Mouse (Mus musculus) T-helper 17 cell (primary cell): Measurements from ENCODE around the gene Fmc1.
"Not testable (repeated sequence)": the region's sequence is repeated elsewhere in the genome, so short reads cannot be mapped to it uniquely, and the experiment has no call there.

Experiments
- in situ Hi-C, 2 experiments: fragments of 300-600 bp; cut with MboI, MseI; formaldehyde crosslinking; loops; 1 replicate in 1 of 2; 2 replicates in 1 of 2; pipeline ENCODE4 v1.15.1; 2025; ENCODE audit warnings: high pct_unique_total_duplicates in 2 of 2

The Fmc1 gene

GRCm38 (mm10) chr6:38533428-38534405, at the start of gene Fmc1:
Gene Fmc1, plus strand, starts transcription at chr6:38533502.
- in situ Hi-C loops, result loop anchor here in 1 of 2 experiments (5.0 kb wide), 1 partner anchor 151 kb away; the partner anchor contains the start of gene Ttc26

GRCm38 (mm10) chr6:38492550-38492949, 40.8 kb upstream of the Fmc1 start:
- in situ Hi-C loops, result no loop called here

- in situ Hi-C loops, result no loop called here
Measured at GRCm38 (mm10) chr6:38495641-38496040, 37.7 kb upstream of the Fmc1 start.

GRCm38 (mm10) chr6:38512096-38512495, 21.2 kb upstream of the Fmc1 start:
- in situ Hi-C loops, result no loop called here

GRCm38 (mm10) chr6:38512830-38513229, 20.5 kb upstream of the Fmc1 start:
- in situ Hi-C loops, result no loop called here

GRCm38 (mm10) chr6:38515201-38515600, 18.1 kb upstream of the Fmc1 start:
- in situ Hi-C loops, result no loop called here

- in situ Hi-C loops, result no loop called here
Measured at GRCm38 (mm10) chr6:38523851-38524250, 9.5 kb upstream of the Fmc1 start.

- in situ Hi-C loops, result loop anchor here in 1 of 2 experiments (5.0 kb wide), 1 partner anchor 149 kb away; the partner anchor contains the start of gene Ttc26
Measured at GRCm38 (mm10) chr6:38531211-38531820, 2.0 kb upstream of the Fmc1 start.

- in situ Hi-C loops, result loop anchor here in 1 of 2 experiments (5.0 kb wide), 1 partner anchor 150 kb away; the partner anchor contains the start of gene Ttc26
Measured at GRCm38 (mm10) chr6:38532500-38533420, 542 bp upstream of the Fmc1 start.

- in situ Hi-C loops, result loop anchor here in 1 of 2 experiments (5.0 kb wide), 1 partner anchor 153 kb away; the partner anchor contains the start of gene Ttc26
Measured at GRCm38 (mm10) chr6:38534640-38535365, 1.5 kb downstream of the Fmc1 start.

- in situ Hi-C loops, result no loop called here
Measured at GRCm38 (mm10) chr6:38535366-38535690, 2.0 kb downstream of the Fmc1 start.

- in situ Hi-C loops, result no loop called here
Measured at GRCm38 (mm10) chr6:38535788-38536187, 2.5 kb downstream of the Fmc1 start.

GRCm38 (mm10) chr6:38544141-38544540, 10.8 kb downstream of the Fmc1 start:
- in situ Hi-C loops, result not testable (repeated sequence)

- in situ Hi-C loops, result not testable (repeated sequence)
Measured at GRCm38 (mm10) chr6:38547005-38547404, 13.7 kb downstream of the Fmc1 start.

GRCm38 (mm10) chr6:38547707-38548106, 14.4 kb downstream of the Fmc1 start:
- in situ Hi-C loops, result no loop called here

- in situ Hi-C loops, result not testable (repeated sequence)
Measured at GRCm38 (mm10) chr6:38548595-38548994, 15.3 kb downstream of the Fmc1 start.

- in situ Hi-C loops, result not testable (repeated sequence)
Measured at GRCm38 (mm10) chr6:38549840-38550239, 16.5 kb downstream of the Fmc1 start.

GRCm38 (mm10) chr6:38550250-38551061, 17.2 kb downstream of the Fmc1 start:
- in situ Hi-C loops, result no loop called here

GRCm38 (mm10) chr6:38551062-38551988, 18.0 kb downstream of the Fmc1 start, which contains the start of gene Luc7l2:
Gene Luc7l2, plus strand, starts transcription at chr6:38551334.
- in situ Hi-C loops, result no loop called here
